Mouse (Mus musculus): ENCODE measurements around the gene Camk2n1. TPM values are rescaled to one million over a fixed set of nuclear protein-coding genes. Genes with fewer than 3 reads are reported as not detected.

Gene Camk2n1
- polyA plus RNA-seq, 1 experiment from 2014 or later = 7.5 TPM

- ATAC-seq = no peak
- H3K4me2 ChIP-seq (ENCODE audit: low read length) = no peak overlapping the region
- no peaks in the 10 kb centered on the region for H3K9me3 ChIP-seq (replicated peaks; ENCODE audit: control insufficient read depth, low read length)
- no peaks in the 10 kb centered on the region for H3K27me3 ChIP-seq (replicated peaks; ENCODE audit: control insufficient read depth, insufficient read depth, low read length)
- DNase-seq (ENCODE audit: low spot score) = no peak
- H3K27ac ChIP-seq (ENCODE audit: low read depth, low read length) = no peak overlapping the region
- peaks cover 57% of the 10 kb centered on the region for H3K36me3 ChIP-seq (ENCODE audit: control insufficient read depth, insufficient read depth, low read length)
- H3K4me3 ChIP-seq (ENCODE audit: low read depth, low read length) = no peak overlapping the region
- no peak overlapping the region for H3K9ac ChIP-seq (ENCODE audit: low read length)
- 91% methylated on average over 3 of the region's 3 CpGs for WGBS
- H3K4me1 ChIP-seq (ENCODE audit: control insufficient read depth, insufficient read depth, low read length) = peaks cover 6% of the 10 kb centered on the region
Measured at GRCm38 (mm10) chr4:138440062-138440461, 14.1 kb upstream of the Camk2n1 start.

GRCm38 (mm10) chr4:138444941-138445340 is 9.2 kb upstream of the Camk2n1 start:
- no peak overlapping the region for H3K4me2 ChIP-seq (ENCODE audit: low read length)
- H3K9ac ChIP-seq (ENCODE audit: low read length) = no peak overlapping the region
- H3K4me1 ChIP-seq (ENCODE audit: control insufficient read depth, insufficient read depth, low read length) = peaks cover 13% of the 10 kb centered on the region; the same call in 1 of the 2 replicates
- no peaks in the 10 kb centered on the region for H3K9me3 ChIP-seq (replicated peaks; ENCODE audit: control insufficient read depth, low read length)
- H3K27me3 ChIP-seq (replicated peaks; ENCODE audit: control insufficient read depth, insufficient read depth, low read length) = no peaks in the 10 kb centered on the region
- peaks cover 21% of the 10 kb centered on the region for H3K36me3 ChIP-seq (ENCODE audit: control insufficient read depth, insufficient read depth, low read length)
- 9% methylated on average over 5 of the region's 5 CpGs for WGBS
- no peak overlapping the region for H3K4me3 ChIP-seq (ENCODE audit: low read depth, low read length)
- no peak for DNase-seq (ENCODE audit: low spot score)
- ATAC-seq = no peak
- no peak overlapping the region for H3K27ac ChIP-seq (ENCODE audit: low read depth, low read length)

- no peak overlapping the region for H3K4me3 ChIP-seq (ENCODE audit: low read depth, low read length)
- peak overlapping the region; percentile 45 for H3K9ac ChIP-seq (ENCODE audit: low read length)
- ATAC-seq = peak; percentile 42
- H3K36me3 ChIP-seq (ENCODE audit: control insufficient read depth, insufficient read depth, low read length) = peaks cover 1% of the 10 kb centered on the region; the same call in 1 of the 2 replicates
- peak; percentile 54 for DNase-seq (ENCODE audit: low spot score)
- peaks cover 13% of the 10 kb centered on the region; the same call in 1 of the 2 replicates for H3K4me1 ChIP-seq (ENCODE audit: control insufficient read depth, insufficient read depth, low read length)
- H3K27me3 ChIP-seq (replicated peaks; ENCODE audit: control insufficient read depth, insufficient read depth, low read length) = no peaks in the 10 kb centered on the region
- 12% methylated on average over 13 of the region's 13 CpGs for WGBS
- H3K27ac ChIP-seq (ENCODE audit: low read depth, low read length) = no peak overlapping the region
- no peaks in the 10 kb centered on the region for H3K9me3 ChIP-seq (replicated peaks; ENCODE audit: control insufficient read depth, low read length)
- H3K4me2 ChIP-seq (ENCODE audit: low read length) = peak overlapping the region; percentile 14; the same call in 1 of the 2 replicates
Measured at GRCm38 (mm10) chr4:138446981-138447380, 7.1 kb upstream of the Camk2n1 start.

- no peak overlapping the region for H3K4me3 ChIP-seq (ENCODE audit: low read depth, low read length)
- no peaks in the 10 kb centered on the region for H3K36me3 ChIP-seq (ENCODE audit: control insufficient read depth, insufficient read depth, low read length)
- DNase-seq (ENCODE audit: low spot score) (peak; percentile 95), ATAC-seq (peak; percentile 92)
- 0% methylated on average over 8 of the region's 8 CpGs for WGBS
- no peaks in the 10 kb centered on the region for H3K27me3 ChIP-seq (replicated peaks; ENCODE audit: control insufficient read depth, insufficient read depth, low read length)
- H3K4me2 ChIP-seq (ENCODE audit: low read length) = peak overlapping the region; percentile 34
- H3K27ac ChIP-seq (ENCODE audit: low read depth, low read length) = peak overlapping the region; percentile 85
- H3K4me1 ChIP-seq (ENCODE audit: control insufficient read depth, insufficient read depth, low read length) = peaks cover 13% of the 10 kb centered on the region; the same call in 1 of the 2 replicates
- H3K9me3 ChIP-seq (replicated peaks; ENCODE audit: control insufficient read depth, low read length) = no peaks in the 10 kb centered on the region
- peak overlapping the region; percentile 45 for H3K9ac ChIP-seq (ENCODE audit: low read length)
Measured at GRCm38 (mm10) chr4:138447387-138447786, 6.7 kb upstream of the Camk2n1 start.

- H3K36me3 ChIP-seq (ENCODE audit: control insufficient read depth, insufficient read depth, low read length) = no peaks in the 10 kb centered on the region
- DNase-seq (ENCODE audit: low spot score) (peak; percentile 82), ATAC-seq (peak; percentile 75)
- H3K4me1 ChIP-seq (ENCODE audit: control insufficient read depth, insufficient read depth, low read length) = peaks cover 13% of the 10 kb centered on the region; the same call in 1 of the 2 replicates
- H3K9ac ChIP-seq (ENCODE audit: low read length) = peak overlapping the region; percentile 10; the same call in 1 of the 2 replicates
- H3K27me3 ChIP-seq (replicated peaks; ENCODE audit: control insufficient read depth, insufficient read depth, low read length) = peaks cover 5% of the 10 kb centered on the region; the same call in 1 of the 2 replicates
- no peaks in the 10 kb centered on the region for H3K9me3 ChIP-seq (replicated peaks; ENCODE audit: control insufficient read depth, low read length)
- H3K4me3 ChIP-seq (ENCODE audit: low read depth, low read length) = no peak overlapping the region
- WGBS = 35% methylated on average over 15 of the region's 15 CpGs
- peak overlapping the region; percentile 85 for H3K27ac ChIP-seq (ENCODE audit: low read depth, low read length)
- H3K4me2 ChIP-seq (ENCODE audit: low read length) = peak overlapping the region; percentile 34; the same call in 1 of the 2 replicates
Measured at GRCm38 (mm10) chr4:138447827-138448602, 6.1 kb upstream of the Camk2n1 start.

- no peak overlapping the region for H3K9ac ChIP-seq (ENCODE audit: low read length)
- H3K4me2 ChIP-seq (ENCODE audit: low read length) = no peak overlapping the region
- 0 out of 2 replicates have a peak overlapping the region, but pooled peaks have one; percentile 10 for H3K27ac ChIP-seq (ENCODE audit: low read depth, low read length)
- no peaks in the 10 kb centered on the region for H3K9me3 ChIP-seq (replicated peaks; ENCODE audit: control insufficient read depth, low read length)
- DNase-seq (ENCODE audit: low spot score) (no peak), ATAC-seq (no peak)
- peaks cover 6% of the 10 kb centered on the region; the same call in 1 of the 2 replicates for H3K27me3 ChIP-seq (replicated peaks; ENCODE audit: control insufficient read depth, insufficient read depth, low read length)
- WGBS = 63% methylated on average over 7 of the region's 7 CpGs
- no peak overlapping the region for H3K4me3 ChIP-seq (ENCODE audit: low read depth, low read length)
- peaks cover 19% of the 10 kb centered on the region for H3K4me1 ChIP-seq (ENCODE audit: control insufficient read depth, insufficient read depth, low read length)
- no peaks in the 10 kb centered on the region for H3K36me3 ChIP-seq (ENCODE audit: control insufficient read depth, insufficient read depth, low read length)
Measured at GRCm38 (mm10) chr4:138448872-138449615, 5.1 kb upstream of the Camk2n1 start.

GRCm38 (mm10) chr4:138449636-138450314 is 4.3 kb upstream of the Camk2n1 start:
- DNase-seq (ENCODE audit: low spot score) = no peak

GRCm38 (mm10) chr4:138452306-138453096 is 1.6 kb upstream of the Camk2n1 start:
- no peak overlapping the region for H3K9ac ChIP-seq (ENCODE audit: low read length)
- no peaks in the 10 kb centered on the region for H3K36me3 ChIP-seq (ENCODE audit: control insufficient read depth, insufficient read depth, low read length)
- H3K27ac ChIP-seq (ENCODE audit: low read depth, low read length) = no peak overlapping the region; the same call in 1 of the 2 replicates
- DNase-seq (ENCODE audit: low spot score) = no peak
- H3K4me1 ChIP-seq (ENCODE audit: control insufficient read depth, insufficient read depth, low read length) = peaks cover 24% of the 10 kb centered on the region
- WGBS = 30% methylated on average over 15 of the region's 15 CpGs
- H3K4me2 ChIP-seq (ENCODE audit: low read length) = no peak overlapping the region
- no peaks in the 10 kb centered on the region for H3K9me3 ChIP-seq (replicated peaks; ENCODE audit: control insufficient read depth, low read length)
- no peak overlapping the region for H3K4me3 ChIP-seq (ENCODE audit: low read depth, low read length)
- H3K27me3 ChIP-seq (replicated peaks; ENCODE audit: control insufficient read depth, insufficient read depth, low read length) = peaks cover 6% of the 10 kb centered on the region; the same call in 1 of the 2 replicates
- no peak for ATAC-seq

More at GRCm38 (mm10) chr4:138449636-138450314, 4.3 kb upstream of the Camk2n1 start:
- H3K9me3 ChIP-seq (replicated peaks; ENCODE audit: control insufficient read depth, low read length) = no peaks in the 10 kb centered on the region
- no peak for ATAC-seq
- H3K4me3 ChIP-seq (ENCODE audit: low read depth, low read length) = no peak overlapping the region
- H3K27ac ChIP-seq (ENCODE audit: low read depth, low read length) = no peak overlapping the region
- H3K4me2 ChIP-seq (ENCODE audit: low read length) = no peak overlapping the region
- 56% methylated on average over 12 of the region's 12 CpGs for WGBS
- peaks cover 19% of the 10 kb centered on the region for H3K4me1 ChIP-seq (ENCODE audit: control insufficient read depth, insufficient read depth, low read length)
- no peak overlapping the region for H3K9ac ChIP-seq (ENCODE audit: low read length)
- peaks cover 6% of the 10 kb centered on the region; the same call in 1 of the 2 replicates for H3K27me3 ChIP-seq (replicated peaks; ENCODE audit: control insufficient read depth, insufficient read depth, low read length)
- H3K36me3 ChIP-seq (ENCODE audit: control insufficient read depth, insufficient read depth, low read length) = no peaks in the 10 kb centered on the region

All from forebrain, embryonic 14.5 days (tissue).